Mouse (Mus musculus) hindbrain, embryonic 13.5 days (tissue): Measurements from ENCODE around the gene Sbno2. TPM values are rescaled to one million over a fixed set of nuclear protein-coding genes. Genes with fewer than 3 reads are reported as not detected.

Source experiments
- ATAC-seq: fragments of 200-750 bp; cut with Nextera tagmentation; 2 replicates; pipeline ENCODE4 v1.8.0; 2017; ENCODE audit warnings: moderate TSS enrichment; ENCODE audit not compliant: low FRiP score
- H3K27ac ChIP-seq: fragments of 300-500 bp; sonication (generic); 2 replicates; pipeline ENCODE4 v1.5.1; 2015; ENCODE audit warnings: inconsistent platforms, mild to moderate bottlenecking, moderate library complexity
- H3K27me3 ChIP-seq: fragments of 300-500 bp; sonication (generic); 2 replicates; pipeline ENCODE4 v1.6.1; 2015; ENCODE audit warnings: mild to moderate bottlenecking, inconsistent platforms
- H3K36me3 ChIP-seq: fragments of 300-500 bp; sonication (generic); 2 replicates; pipeline ENCODE4 v1.6.1; 2015; ENCODE audit warnings: mild to moderate bottlenecking, inconsistent platforms
- H3K4me1 ChIP-seq: fragments of 300-500 bp; sonication (generic); replicated peaks from 2 replicates; pipeline ENCODE4 v1.6.1; 2015; ENCODE audit warnings: inconsistent platforms
- H3K4me2 ChIP-seq: fragments of 300-500 bp; sonication (generic); 2 replicates; pipeline ENCODE4 v1.6.1; 2015; ENCODE audit warnings: inconsistent platforms, mild to moderate bottlenecking, moderate library complexity
- H3K4me3 ChIP-seq: fragments of 300-500 bp; sonication (generic); 2 replicates; pipeline ENCODE4 v1.5.1; 2015; ENCODE audit warnings: mild to moderate bottlenecking, inconsistent platforms
- H3K9ac ChIP-seq: fragments of 300-500 bp; sonication (generic); 2 replicates; pipeline ENCODE4 v1.6.1; 2015; ENCODE audit warnings: mild to moderate bottlenecking, inconsistent platforms
- H3K9me3 ChIP-seq: fragments of 300-500 bp; sonication (generic); 2 replicates; pipeline ENCODE4 v1.6.1; 2016; ENCODE audit warnings: inconsistent platforms
- whole genome bisulfite sequencing: fragments of 180-500 bp; shearing (Covaris S2); methylation state at CpG from one replicate; pipeline ENCODE4 v1.1.7; 2015; 5-methylcytosine and 5-hydroxymethylcytosine counted together
- polyA plus RNA-seq: library from polyadenylated mRNA; unstranded; fragments of >200 nt; fragmentation: Nextera tagmentation; extraction: Ambion mirVana; gene quantifications from 2 replicates; pipeline ENCODE4 v1.2.1, GENCODE M21; 2015

Gene Sbno2
- polyA plus RNA-seq, 1 experiment from 2014 or later = 13.6 TPM

- H3K9ac ChIP-seq = peak overlapping the region; percentile 63; the same call in 1 of the 2 replicates
- H3K4me1 ChIP-seq = peaks cover 72% of the 10 kb centered on the region
- 79% methylated on average over 11 of the region's 11 CpGs for WGBS
- ATAC-seq = no peak
- H3K9me3 ChIP-seq = no peaks in the 10 kb centered on the region
- peak overlapping the region; percentile 98 for H3K27ac ChIP-seq
- H3K36me3 ChIP-seq = peaks cover 33% of the 10 kb centered on the region
- H3K27me3 ChIP-seq = peaks cover 19% of the 10 kb centered on the region
- peak overlapping the region; percentile 82; the same call in 1 of the 2 replicates for H3K4me3 ChIP-seq
- H3K4me2 ChIP-seq = peak overlapping the region; percentile 93; the same call in 1 of the 2 replicates
Observed at GRCm38 (mm10) chr10:80139975-80140665, 34.7 kb upstream of the Sbno2 start.

GRCm38 (mm10) chr10:80139439-80139775 lies 34.0 kb upstream of the Sbno2 start:
- peak; percentile 2; the same call in 1 of the 2 replicates for ATAC-seq
- 3% methylated on average over 8 of the region's 10 CpGs for WGBS
- Histone ChIP-seq H3K4me1 (peaks cover 67% of the 10 kb centered on the region), H3K4me2 (peak overlapping the region; percentile 93), H3K27ac (peak overlapping the region; percentile 98), H3K36me3 (peaks cover 33% of the 10 kb centered on the region), H3K9me3 (no peaks in the 10 kb centered on the region), H3K4me3 (peak overlapping the region; percentile 82), H3K27me3 (peaks cover 25% of the 10 kb centered on the region), H3K9ac (peak overlapping the region; percentile 97)

GRCm38 (mm10) chr10:80138553-80139438 lies 33.4 kb upstream of the Sbno2 start, which contains the start of gene Atp5d:
Atp5d (plus strand) TSS chr10:80138632.
- Histone ChIP-seq H3K9ac (peak within 1 kb of the TSS; percentile 97), H3K4me1 (peaks cover 63% of the 10 kb centered on the region), H3K36me3 (peaks cover 33% of the 10 kb centered on the region), H3K9me3 (no peaks in the 10 kb centered on the region), H3K4me2 (peak within 1 kb of the TSS; percentile 93), H3K27me3 (peaks cover 25% of the 10 kb centered on the region), H3K4me3 (peak within 1 kb of the TSS; percentile 82), H3K27ac (peak within 1 kb of the TSS; percentile 98)
- WGBS = 0% methylated on average over 77 of the region's 94 CpGs
- peak; percentile 12 for ATAC-seq

- H3K4me1 ChIP-seq = peaks cover 60% of the 10 kb centered on the region
- WGBS = 3% methylated on average over 25 of the region's 33 CpGs
Observed at GRCm38 (mm10) chr10:80137626-80138552, 32.5 kb upstream of the Sbno2 start.

GRCm38 (mm10) chr10:80136952-80137625 lies 31.7 kb upstream of the Sbno2 start:
- 5% methylated on average over 27 of the region's 29 CpGs for WGBS
- Histone ChIP-seq H3K4me1 (peaks cover 58% of the 10 kb centered on the region), H3K4me3 (peak overlapping the region; percentile 82), H3K27me3 (peaks cover 27% of the 10 kb centered on the region), H3K9ac (peak overlapping the region; percentile 97), H3K9me3 (no peaks in the 10 kb centered on the region), H3K4me2 (peak overlapping the region; percentile 93), H3K27ac (peak overlapping the region; percentile 98), H3K36me3 (peaks cover 46% of the 10 kb centered on the region)
- no peak for ATAC-seq

More at GRCm38 (mm10) chr10:80137626-80138552, 32.5 kb upstream of the Sbno2 start:
- peaks cover 38% of the 10 kb centered on the region for H3K36me3 ChIP-seq
- no peaks in the 10 kb centered on the region for H3K9me3 ChIP-seq
- peak overlapping the region; percentile 97 for H3K9ac ChIP-seq
- peak overlapping the region; percentile 98 for H3K27ac ChIP-seq
- no peak for ATAC-seq
- H3K4me3 ChIP-seq = peak overlapping the region; percentile 82
- peak overlapping the region; percentile 93 for H3K4me2 ChIP-seq
- peaks cover 25% of the 10 kb centered on the region for H3K27me3 ChIP-seq

- 14% methylated on average over 35 of the region's 49 CpGs for WGBS
- peaks cover 60% of the 10 kb centered on the region for H3K4me1 ChIP-seq
- H3K27me3 ChIP-seq = peaks cover 29% of the 10 kb centered on the region
- no peak for ATAC-seq
- H3K36me3 ChIP-seq = peaks cover 53% of the 10 kb centered on the region
- peak overlapping the region; percentile 98 for H3K27ac ChIP-seq
- H3K4me3 ChIP-seq = peak overlapping the region; percentile 82
- no peaks in the 10 kb centered on the region for H3K9me3 ChIP-seq
- peak overlapping the region; percentile 97 for H3K9ac ChIP-seq
- H3K4me2 ChIP-seq = peak overlapping the region; percentile 93
Observed at GRCm38 (mm10) chr10:80136179-80136951, 31.0 kb upstream of the Sbno2 start.

- Histone ChIP-seq H3K4me1 (peaks cover 57% of the 10 kb centered on the region), H3K4me3 (peak overlapping the region; percentile 82; the same call in 1 of the 2 replicates), H3K27me3 (peaks cover 29% of the 10 kb centered on the region), H3K27ac (no peak overlapping the region), H3K9ac (no peak overlapping the region), H3K36me3 (peaks cover 60% of the 10 kb centered on the region), H3K4me2 (peak overlapping the region; percentile 93; the same call in 1 of the 2 replicates), H3K9me3 (no peaks in the 10 kb centered on the region)
- WGBS = 97% methylated on average over 1 of the region's 1 CpGs
- no peak for ATAC-seq
Observed at GRCm38 (mm10) chr10:80135641-80136040, 30.3 kb upstream of the Sbno2 start.

- Histone ChIP-seq H3K4me1 (peaks cover 54% of the 10 kb centered on the region), H3K4me2 (no peak overlapping the region), H3K4me3 (no peak overlapping the region), H3K27ac (no peak overlapping the region), H3K36me3 (peaks cover 65% of the 10 kb centered on the region), H3K27me3 (peaks cover 29% of the 10 kb centered on the region), H3K9ac (no peak overlapping the region), H3K9me3 (no peaks in the 10 kb centered on the region)
- WGBS = 88% methylated on average over 10 of the region's 10 CpGs
- no peak for ATAC-seq
Observed at GRCm38 (mm10) chr10:80135161-80135560, 29.8 kb upstream of the Sbno2 start.

GRCm38 (mm10) chr10:80134421-80134820 lies 29.1 kb upstream of the Sbno2 start:
- H3K4me2 ChIP-seq = no peak overlapping the region
- no peak overlapping the region for H3K27ac ChIP-seq
- H3K9me3 ChIP-seq = no peaks in the 10 kb centered on the region
- peaks cover 32% of the 10 kb centered on the region for H3K27me3 ChIP-seq
- H3K4me1 ChIP-seq = peaks cover 50% of the 10 kb centered on the region
- 91% methylated on average over 9 of the region's 9 CpGs for WGBS
- ATAC-seq = no peak
- peaks cover 72% of the 10 kb centered on the region for H3K36me3 ChIP-seq
- H3K4me3 ChIP-seq = no peak overlapping the region
- no peak overlapping the region for H3K9ac ChIP-seq

GRCm38 (mm10) chr10:80133226-80133849 lies 28.0 kb upstream of the Sbno2 start:
- WGBS = 81% methylated on average over 8 of the region's 8 CpGs
- Histone ChIP-seq H3K9me3 (no peaks in the 10 kb centered on the region), H3K4me3 (no peak overlapping the region), H3K4me2 (no peak overlapping the region), H3K27me3 (peaks cover 32% of the 10 kb centered on the region), H3K4me1 (peaks cover 46% of the 10 kb centered on the region), H3K36me3 (peaks cover 83% of the 10 kb centered on the region), H3K9ac (no peak overlapping the region), H3K27ac (no peak overlapping the region)
- ATAC-seq = no peak
